Mouse (Mus musculus): ENCODE results near the gene Bsn. TPM values are rescaled to one million over a fixed set of nuclear protein-coding genes. Genes with fewer than 3 reads are reported as not detected.

Gene Bsn
- polyA plus RNA-seq, 1 experiment from 2014 or later: 0.24 TPM

DNA sequence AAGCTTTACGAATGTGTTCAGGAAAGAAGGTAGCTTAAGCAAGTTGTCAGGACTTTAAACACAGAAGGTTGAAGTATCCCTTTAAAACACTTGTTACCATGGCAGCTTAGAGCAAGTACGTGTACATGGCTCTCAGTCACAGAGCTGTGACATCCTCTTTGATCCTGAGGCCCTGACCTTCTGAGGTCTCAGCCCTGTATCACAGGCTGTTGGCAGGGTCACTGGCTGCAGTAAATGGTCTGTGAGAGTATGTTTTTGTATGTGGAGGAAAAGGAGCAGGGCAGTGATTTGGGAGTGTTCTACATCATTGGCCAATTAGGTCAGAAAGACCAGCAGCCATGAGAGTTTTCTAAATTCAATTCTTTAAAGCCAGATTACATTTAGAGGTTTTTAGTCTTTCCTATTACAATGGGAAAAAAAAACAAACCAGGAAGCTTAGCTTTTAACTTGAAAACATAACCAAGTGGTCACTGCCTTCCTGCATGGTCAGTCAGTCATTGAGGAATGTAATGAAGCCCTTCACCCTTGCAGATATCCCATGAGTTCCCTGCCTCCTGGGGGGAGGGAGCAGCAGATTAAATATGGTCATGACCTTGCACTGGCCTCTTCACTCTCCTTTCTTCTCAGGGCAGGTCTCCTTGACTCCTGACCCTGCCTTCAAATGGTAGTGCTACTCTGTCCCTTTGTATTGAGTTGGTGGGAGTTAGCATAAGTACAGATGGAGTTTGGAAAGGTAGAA is 37.9 kb upstream of the Bsn start:
- Histone ChIP-seq H3K4me1 (ENCODE audit: insufficient read depth) (no peaks in the 10 kb centered on the region), H3K27ac (ENCODE audit: low read depth) (no peak overlapping the region), H3K4me2 (no peak overlapping the region), H3K9ac (no peak overlapping the region), H3K4me3 (ENCODE audit: low read depth, low read length) (no peak overlapping the region), H3K27me3 (ENCODE audit: insufficient read depth, low read length) (no peaks in the 10 kb centered on the region), H3K36me3 (ENCODE audit: insufficient read depth) (no peaks in the 10 kb centered on the region), H3K9me3 (ENCODE audit: low read depth, low read length) (no peaks in the 10 kb centered on the region)
- DNase-seq (no peak), ATAC-seq (ENCODE audit: insufficient read depth) (no peak)
- WGBS: 33% methylated on average over 2 of the region's 2 CpGs
- TF ChIP-seq CTCF (IDR thresholded peaks at IDR 0.05; ENCODE audit: low read depth): no peak

DNA sequence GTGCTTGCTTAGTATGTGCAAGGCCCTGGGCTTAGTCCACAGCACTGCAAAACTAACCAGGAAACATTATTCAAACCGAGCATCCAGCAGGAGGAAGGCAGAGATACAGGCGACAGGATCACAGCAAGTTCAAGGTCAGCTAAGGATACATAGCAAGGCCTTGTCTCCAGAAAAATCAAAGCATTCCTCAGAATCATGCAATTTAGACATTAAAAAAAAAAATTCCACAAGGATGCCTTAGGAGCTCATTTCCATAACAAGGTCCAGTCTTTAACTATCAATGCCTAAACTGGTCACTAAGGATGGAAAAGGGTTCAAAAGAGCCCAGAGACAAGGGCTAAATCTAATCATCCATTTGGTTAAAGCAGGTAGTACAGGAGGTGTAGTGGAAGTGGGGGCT is 35.0 kb upstream of the Bsn start:
- no peak for ATAC-seq (ENCODE audit: insufficient read depth)
- Histone ChIP-seq H3K27me3 (ENCODE audit: insufficient read depth, low read length) (no peaks in the 10 kb centered on the region), H3K9ac (no peak overlapping the region), H3K27ac (ENCODE audit: low read depth) (no peak overlapping the region), H3K4me3 (ENCODE audit: low read depth, low read length) (no peak overlapping the region), H3K4me2 (no peak overlapping the region), H3K4me1 (ENCODE audit: insufficient read depth) (no peaks in the 10 kb centered on the region), H3K36me3 (ENCODE audit: insufficient read depth) (no peaks in the 10 kb centered on the region), H3K9me3 (ENCODE audit: low read depth, low read length) (no peaks in the 10 kb centered on the region)
- TF ChIP-seq CTCF (IDR thresholded peaks at IDR 0.05; ENCODE audit: low read depth): no peak
- WGBS: 72% methylated on average over 2 of the region's 2 CpGs
- DNase-seq: no peak

- H3K9me3 ChIP-seq (ENCODE audit: low read depth, low read length): no peaks in the 10 kb centered on the region
- WGBS: 100% methylated on average over 1 of the region's 1 CpGs
- no peak overlapping the region for H3K4me2 ChIP-seq
- TF ChIP-seq CTCF (IDR thresholded peaks at IDR 0.05; ENCODE audit: low read depth): no peak
- H3K4me3 ChIP-seq (ENCODE audit: low read depth, low read length): no peak overlapping the region
- H3K27me3 ChIP-seq (ENCODE audit: insufficient read depth, low read length): no peaks in the 10 kb centered on the region
- ATAC-seq (ENCODE audit: insufficient read depth): no peak
- H3K9ac ChIP-seq: no peak overlapping the region
- DNase-seq: no peak
- H3K27ac ChIP-seq (ENCODE audit: low read depth): no peak overlapping the region
- no peaks in the 10 kb centered on the region for H3K36me3 ChIP-seq (ENCODE audit: insufficient read depth)
- no peaks in the 10 kb centered on the region for H3K4me1 ChIP-seq (ENCODE audit: insufficient read depth)
These were observed 33.4 kb upstream of the Bsn start for GRCm38 (mm10) chr9:108223633-108224032.

- no peak overlapping the region for H3K4me2 ChIP-seq
- no peak overlapping the region for H3K27ac ChIP-seq (ENCODE audit: low read depth)
- 79% methylated on average over 3 of the region's 3 CpGs for WGBS
- no peaks in the 10 kb centered on the region for H3K27me3 ChIP-seq (ENCODE audit: insufficient read depth, low read length)
- H3K4me1 ChIP-seq (ENCODE audit: insufficient read depth): no peaks in the 10 kb centered on the region
- no peak for ATAC-seq (ENCODE audit: insufficient read depth)
- H3K36me3 ChIP-seq (ENCODE audit: insufficient read depth): peaks cover 15% of the 10 kb centered on the region; the same call in 1 of the 2 replicates
- no peak overlapping the region for H3K4me3 ChIP-seq (ENCODE audit: low read depth, low read length)
- no peak for DNase-seq
- no peak overlapping the region for H3K9ac ChIP-seq
- no peaks in the 10 kb centered on the region for H3K9me3 ChIP-seq (ENCODE audit: low read depth, low read length)
- TF ChIP-seq CTCF (IDR thresholded peaks at IDR 0.05; ENCODE audit: low read depth): no peak
These were observed 31.4 kb upstream of the Bsn start for GRCm38 (mm10) chr9:108221566-108221965.

- DNase-seq (no peak), ATAC-seq (ENCODE audit: insufficient read depth) (no peak)
- H3K4me1 ChIP-seq (ENCODE audit: insufficient read depth): no peaks in the 10 kb centered on the region
- no peak overlapping the region for H3K4me2 ChIP-seq
- H3K9ac ChIP-seq: no peak overlapping the region
- WGBS: 86% methylated on average over 1 of the region's 1 CpGs
- H3K27me3 ChIP-seq (ENCODE audit: insufficient read depth, low read length): no peaks in the 10 kb centered on the region
- H3K4me3 ChIP-seq (ENCODE audit: low read depth, low read length): no peak overlapping the region
- no peak overlapping the region for H3K27ac ChIP-seq (ENCODE audit: low read depth)
- H3K36me3 ChIP-seq (ENCODE audit: insufficient read depth): peaks cover 20% of the 10 kb centered on the region; the same call in 1 of the 2 replicates
- no peak for TF ChIP-seq CTCF (IDR thresholded peaks at IDR 0.05; ENCODE audit: low read depth)
- no peaks in the 10 kb centered on the region for H3K9me3 ChIP-seq (ENCODE audit: low read depth, low read length)
These were observed 30.2 kb upstream of the Bsn start for GRCm38 (mm10) chr9:108220380-108220774.

DNA sequence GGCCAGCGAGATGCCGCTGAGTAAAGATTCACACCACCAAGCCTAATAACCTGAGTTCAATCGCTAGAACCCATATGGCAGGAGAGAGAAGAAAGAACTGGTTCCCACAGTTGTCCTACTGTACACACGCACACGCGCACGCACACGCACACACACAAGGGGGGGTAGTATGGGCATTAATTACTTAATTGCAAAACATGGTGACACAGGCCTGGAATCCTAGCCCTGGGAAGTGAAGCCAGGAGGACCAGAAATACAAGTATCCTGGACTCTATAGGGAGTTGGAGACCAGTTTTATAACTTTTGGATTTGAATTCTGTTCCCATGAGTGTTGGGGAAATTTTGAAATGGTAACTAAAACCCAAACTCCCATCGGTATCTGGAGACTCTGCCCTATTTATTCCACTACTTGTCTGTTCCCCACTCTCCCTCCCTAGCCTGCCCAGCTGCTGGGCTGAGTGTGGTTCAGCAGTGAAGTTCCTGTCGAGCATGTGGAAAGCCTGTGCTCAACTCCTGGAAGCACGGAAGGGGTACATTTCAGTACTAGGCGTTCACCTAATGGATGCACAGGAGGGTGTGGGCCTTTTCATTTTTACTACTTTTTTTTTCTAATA is 29.7 kb upstream of the Bsn start:
- no peak for ATAC-seq (ENCODE audit: insufficient read depth)
- TF ChIP-seq CTCF (IDR thresholded peaks at IDR 0.05; ENCODE audit: low read depth): no peak
- peaks cover 20% of the 10 kb centered on the region; the same call in 1 of the 2 replicates for H3K36me3 ChIP-seq (ENCODE audit: insufficient read depth)
- H3K4me1 ChIP-seq (ENCODE audit: insufficient read depth): no peaks in the 10 kb centered on the region
- no peaks in the 10 kb centered on the region for H3K9me3 ChIP-seq (ENCODE audit: low read depth, low read length)
- H3K27me3 ChIP-seq (ENCODE audit: insufficient read depth, low read length): no peaks in the 10 kb centered on the region
- no peak for DNase-seq
- whole genome bisulfite sequencing: 88% methylated on average over 12 of the region's 12 CpGs
- H3K4me2 ChIP-seq: no peak overlapping the region
- H3K4me3 ChIP-seq (ENCODE audit: low read depth, low read length): no peak overlapping the region
- no peak overlapping the region for H3K27ac ChIP-seq (ENCODE audit: low read depth)
- H3K9ac ChIP-seq: no peak overlapping the region

DNA sequence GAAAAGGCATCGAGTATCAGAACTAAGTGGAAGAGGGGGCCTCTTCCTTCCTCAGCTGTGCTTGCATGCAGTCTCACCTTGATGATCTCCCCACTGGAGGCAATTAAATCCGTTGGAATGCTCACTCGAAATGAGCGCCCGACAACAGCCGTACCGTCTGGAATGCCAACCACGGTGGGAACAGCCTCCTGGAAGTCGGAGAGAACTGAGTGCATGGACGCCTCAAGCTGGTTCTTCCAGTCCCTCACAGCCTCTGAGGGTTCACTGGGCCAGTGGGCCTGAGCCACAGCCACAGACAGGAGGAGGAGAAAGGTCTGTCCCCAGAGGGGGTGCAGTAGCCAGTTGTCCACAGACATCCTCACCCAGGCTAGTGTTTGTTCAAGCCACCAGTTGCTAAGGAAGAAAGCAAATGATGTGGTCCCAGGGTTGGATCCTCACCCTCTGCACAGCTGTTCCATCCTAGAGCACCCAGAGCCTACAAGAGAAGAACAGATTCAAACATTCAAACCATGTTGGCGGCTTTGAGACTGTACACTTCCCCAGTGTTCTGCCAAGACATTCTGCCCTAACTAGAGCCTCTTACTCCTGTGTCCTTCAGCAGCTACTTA is 27.9 kb upstream of the Bsn start:
- Histone ChIP-seq H3K4me1 (ENCODE audit: insufficient read depth) (no peaks in the 10 kb centered on the region), H3K27ac (ENCODE audit: low read depth) (no peak overlapping the region), H3K4me2 (no peak overlapping the region), H3K36me3 (ENCODE audit: insufficient read depth) (peaks cover 23% of the 10 kb centered on the region; the same call in 1 of the 2 replicates), H3K27me3 (ENCODE audit: insufficient read depth, low read length) (no peaks in the 10 kb centered on the region), H3K9ac (no peak overlapping the region), H3K9me3 (ENCODE audit: low read depth, low read length) (no peaks in the 10 kb centered on the region), H3K4me3 (ENCODE audit: low read depth, low read length) (no peak overlapping the region)
- DNase-seq (no peak), ATAC-seq (ENCODE audit: insufficient read depth) (no peak)
- TF ChIP-seq CTCF (IDR thresholded peaks at IDR 0.05; ENCODE audit: low read depth): no peak
- WGBS: 78% methylated on average over 11 of the region's 11 CpGs

Measured in lung, embryonic 14.5 days (tissue).